Mouse (Mus musculus) stomach, embryonic 14.5 days (tissue): ENCODE results near the gene Gpc4. TPM values are rescaled to one million over a fixed set of nuclear protein-coding genes. Genes with fewer than 3 reads are reported as not detected.

Source experiments
- ATAC-seq: fragments of 200-750 bp; cut with Nextera tagmentation; 2 replicates; pipeline ENCODE4 v1.8.0; 2017; ENCODE audit warnings: low read depth, moderate TSS enrichment; ENCODE audit not compliant: insufficient number of reproducible peaks, insufficient read depth, low FRiP score
- H3K27ac ChIP-seq: fragments of 300-500 bp; sonication (generic); 2 replicates; pipeline ENCODE4 v1.5.1; 2014; ENCODE audit warnings: mild to moderate bottlenecking, low read length, moderate library complexity, mixed read lengths
- H3K27me3 ChIP-seq: fragments of 300-500 bp; sonication (generic); 2 replicates; pipeline ENCODE4 v1.6.1; 2014; ENCODE audit warnings: low read length, control low read depth, mixed read lengths; ENCODE audit not compliant: control insufficient read depth, insufficient read depth
- H3K36me3 ChIP-seq: fragments of 300-500 bp; sonication (generic); 2 replicates; pipeline ENCODE4 v1.6.1; 2014; ENCODE audit warnings: mild to moderate bottlenecking, control low read depth, low read length, moderate library complexity, mixed read lengths; ENCODE audit not compliant: control insufficient read depth, insufficient read depth
- H3K4me1 ChIP-seq: fragments of 300-500 bp; sonication (generic); 2 replicates; pipeline ENCODE4 v1.6.1; 2014; ENCODE audit warnings: low read length, control low read depth, mixed read lengths; ENCODE audit not compliant: control insufficient read depth, insufficient read depth
- H3K4me2 ChIP-seq: fragments of 300-500 bp; sonication (generic); replicated peaks from 2 replicates; pipeline ENCODE4 v1.6.1; 2014; ENCODE audit warnings: low read depth, low read length, control low read depth
- H3K4me3 ChIP-seq: fragments of 300-500 bp; sonication (generic); 2 replicates; pipeline ENCODE4 v1.5.1; 2014; ENCODE audit warnings: low read depth, low read length, control low read depth
- H3K9ac ChIP-seq: fragments of 300-500 bp; sonication (generic); replicated peaks from 2 replicates; pipeline ENCODE4 v1.6.1; 2014; ENCODE audit warnings: low read depth, mild to moderate bottlenecking, control low read depth, low read length, moderate library complexity, mixed read lengths
- H3K9me3 ChIP-seq: fragments of 300-500 bp; sonication (generic); 2 replicates; pipeline ENCODE4 v1.6.1; 2016; ENCODE audit warnings: low read depth, low read length, control low read depth; ENCODE audit not compliant: control insufficient read depth
- WGBS: fragments of 180-500 bp; shearing (Covaris S2); extraction: QIAGEN DNeasy Blood & Tissue Kit; methylation state at CpG from one replicate; pipeline ENCODE4 v1.1.7; 2014; 5-methylcytosine and 5-hydroxymethylcytosine counted together
- polyA plus RNA-seq: library from polyadenylated mRNA; unstranded; fragments of >200 nt; fragmentation: Nextera tagmentation; extraction: Ambion mirVana; gene quantifications from 2 replicates; pipeline ENCODE4 v1.2.1, GENCODE M21; 2014

Gpc4 gene
- polyA plus RNA-seq, 1 experiment from 2014 or later, result 32.4 TPM

- H3K4me3 ChIP-seq, result no peak overlapping the region
- H3K9ac ChIP-seq, result no peak overlapping the region
- no peaks in the 10 kb centered on the region for H3K27me3 ChIP-seq
- WGBS, result 68% methylated on average over 6 of the region's 6 CpGs
- H3K4me2 ChIP-seq, result no peak overlapping the region
- H3K4me1 ChIP-seq, result no peaks in the 10 kb centered on the region
- no peak for ATAC-seq
- no peaks in the 10 kb centered on the region for H3K36me3 ChIP-seq
- no peaks in the 10 kb centered on the region for H3K9me3 ChIP-seq
- no peak overlapping the region for H3K27ac ChIP-seq
Measured at GRCm38 (mm10) chrX:52101445-52101844, 63.6 kb downstream of the Gpc4 start.

GRCm38 (mm10) chrX:52087726-52088348 is 77.2 kb downstream of the Gpc4 start:
- Histone ChIP-seq H3K27me3 (no peaks in the 10 kb centered on the region), H3K27ac (no peak overlapping the region), H3K4me3 (no peak overlapping the region), H3K4me1 (no peaks in the 10 kb centered on the region), H3K4me2 (no peak overlapping the region), H3K9me3 (no peaks in the 10 kb centered on the region), H3K36me3 (no peaks in the 10 kb centered on the region), H3K9ac (no peak overlapping the region)
- WGBS, result 51% methylated on average over 7 of the region's 7 CpGs
- ATAC-seq, result no peak

- 82% methylated on average over 8 of the region's 8 CpGs for WGBS
- no peaks in the 10 kb centered on the region for H3K36me3 ChIP-seq
- no peak for ATAC-seq
- no peak overlapping the region for H3K4me2 ChIP-seq
- no peak overlapping the region for H3K4me3 ChIP-seq
- H3K27ac ChIP-seq, result no peak overlapping the region
- no peaks in the 10 kb centered on the region for H3K9me3 ChIP-seq
- no peaks in the 10 kb centered on the region for H3K4me1 ChIP-seq
- H3K9ac ChIP-seq, result no peak overlapping the region
- no peaks in the 10 kb centered on the region for H3K27me3 ChIP-seq
Measured at GRCm38 (mm10) chrX:52086885-52087573, 78.0 kb downstream of the Gpc4 start.

DNA sequence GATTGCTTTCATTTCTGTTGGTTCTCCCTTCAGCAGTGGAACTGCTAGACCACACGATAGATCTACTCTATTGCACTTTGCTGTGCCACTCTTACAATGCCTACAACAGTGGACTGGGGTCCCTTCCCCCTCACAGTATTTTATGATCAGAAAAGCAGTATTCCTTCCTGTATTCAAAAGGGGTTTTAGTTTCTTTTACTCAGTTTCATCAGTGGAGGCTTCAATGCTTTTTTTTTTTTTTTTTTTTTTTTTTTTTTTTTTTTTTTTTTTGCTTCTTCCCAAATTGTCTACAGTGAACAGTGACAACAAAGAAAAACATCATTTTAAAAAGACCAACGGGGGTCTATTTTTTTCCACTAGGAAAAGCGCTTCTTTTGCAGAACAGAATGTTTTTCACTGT is 81.5 kb downstream of the Gpc4 start:
- 79% methylated on average over 3 of the region's 3 CpGs for WGBS
- no peak overlapping the region for H3K4me3 ChIP-seq
- no peak overlapping the region for H3K4me2 ChIP-seq
- H3K4me1 ChIP-seq, result no peaks in the 10 kb centered on the region
- H3K27me3 ChIP-seq, result no peaks in the 10 kb centered on the region
- H3K9ac ChIP-seq, result no peak overlapping the region
- H3K36me3 ChIP-seq, result no peaks in the 10 kb centered on the region
- no peak for ATAC-seq
- H3K9me3 ChIP-seq, result no peaks in the 10 kb centered on the region
- no peak overlapping the region for H3K27ac ChIP-seq

- whole genome bisulfite sequencing, result 80% methylated on average over 2 of the region's 2 CpGs
- no peak for ATAC-seq
Measured at GRCm38 (mm10) chrX:52072410-52072809, 92.6 kb downstream of the Gpc4 start.

GRCm38 (mm10) chrX:52053416-52053815 is 111.6 kb downstream of the Gpc4 start:
- H3K27ac ChIP-seq, result no peak overlapping the region
- H3K9me3 ChIP-seq, result no peaks in the 10 kb centered on the region
- ATAC-seq, result no peak
- H3K9ac ChIP-seq, result no peak overlapping the region
- no peaks in the 10 kb centered on the region for H3K36me3 ChIP-seq
- 65% methylated on average over 13 of the region's 13 CpGs for WGBS
- no peak overlapping the region for H3K4me3 ChIP-seq
- no peaks in the 10 kb centered on the region for H3K27me3 ChIP-seq
- no peak overlapping the region for H3K4me2 ChIP-seq
- no peaks in the 10 kb centered on the region for H3K4me1 ChIP-seq

More at GRCm38 (mm10) chrX:52072410-52072809, 92.6 kb downstream of the Gpc4 start:
- Histone ChIP-seq H3K9ac (no peak overlapping the region), H3K4me1 (no peaks in the 10 kb centered on the region), H3K36me3 (no peaks in the 10 kb centered on the region), H3K4me3 (no peak overlapping the region), H3K27ac (no peak overlapping the region), H3K27me3 (no peaks in the 10 kb centered on the region), H3K9me3 (no peaks in the 10 kb centered on the region), H3K4me2 (no peak overlapping the region)

- Histone ChIP-seq H3K4me3 (no peak overlapping the region), H3K27me3 (no peaks in the 10 kb centered on the region), H3K4me1 (no peaks in the 10 kb centered on the region), H3K9ac (no peak overlapping the region), H3K9me3 (no peaks in the 10 kb centered on the region), H3K4me2 (no peak overlapping the region), H3K36me3 (no peaks in the 10 kb centered on the region), H3K27ac (no peak overlapping the region)
- 52% methylated on average over 5 of the region's 5 CpGs for WGBS
- no peak for ATAC-seq
Measured at GRCm38 (mm10) chrX:52052011-52052410, 113.0 kb downstream of the Gpc4 start.

GRCm38 (mm10) chrX:52050941-52051340 is 114.1 kb downstream of the Gpc4 start:
- WGBS, result 53% methylated on average over 4 of the region's 4 CpGs
- Histone ChIP-seq H3K36me3 (no peaks in the 10 kb centered on the region), H3K27ac (no peak overlapping the region), H3K9me3 (no peaks in the 10 kb centered on the region), H3K27me3 (no peaks in the 10 kb centered on the region), H3K4me2 (no peak overlapping the region), H3K9ac (no peak overlapping the region), H3K4me1 (no peaks in the 10 kb centered on the region), H3K4me3 (no peak overlapping the region)
- ATAC-seq, result no peak

DNA sequence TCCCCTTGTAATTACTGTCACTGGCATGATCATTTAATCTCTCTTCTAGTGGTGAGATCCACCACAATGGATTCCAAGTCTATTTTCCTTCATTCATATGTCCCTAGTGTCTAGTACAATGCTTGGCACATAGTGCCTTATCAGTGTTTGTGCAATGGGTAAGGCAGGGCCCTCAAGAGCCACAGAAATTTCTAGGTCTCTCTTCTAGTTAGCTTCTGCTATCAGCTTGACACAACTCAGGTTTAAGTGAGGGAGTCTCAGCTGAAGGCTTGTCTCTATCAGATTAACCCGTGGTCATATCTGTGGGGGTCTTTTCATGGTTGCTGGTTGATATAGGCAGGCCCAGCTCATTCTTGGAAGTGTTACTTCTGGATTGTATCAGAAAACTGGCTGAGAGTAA is 125.2 kb downstream of the Gpc4 start:
- no peak overlapping the region for H3K9ac ChIP-seq
- no peaks in the 10 kb centered on the region for H3K36me3 ChIP-seq
- no peaks in the 10 kb centered on the region for H3K27me3 ChIP-seq
- no peaks in the 10 kb centered on the region for H3K4me1 ChIP-seq
- no peak overlapping the region for H3K27ac ChIP-seq
- 48% methylated on average over 1 of the region's 1 CpGs for WGBS
- no peak overlapping the region for H3K4me2 ChIP-seq
- H3K4me3 ChIP-seq, result no peak overlapping the region
- no peaks in the 10 kb centered on the region for H3K9me3 ChIP-seq
- ATAC-seq, result no peak
